Mouse (Mus musculus) heart, adult 2 months (tissue): ENCODE data around the gene Ptpn1. TPM values are rescaled to one million over a fixed set of nuclear protein-coding genes. Genes with fewer than 3 reads are reported as not detected.
A peak's percentile ranks its signal among the peaks of the same experiment; 100 is the strongest.

Source experiments
- DNase-seq, 2 experiments: peaks; one replicate each; pipeline ENCODE4 v3.0.0; 2021
- H3K27ac ChIP-seq: fragments of 200-600 bp; 2 replicates; pipeline ENCODE4 v1.8.1; 2022
- H3K27me3 ChIP-seq: fragments of 200-500 bp; 2 replicates; pipeline ENCODE4 v1.6.1; 2012; ENCODE audit warnings: mild to moderate bottlenecking, low read length, inconsistent platforms, mixed read lengths; ENCODE audit not compliant: control insufficient read depth, insufficient read depth
- H3K36me3 ChIP-seq: fragments of 200-500 bp; 2 replicates; pipeline ENCODE4 v1.6.1; 2012; ENCODE audit warnings: low read length, inconsistent platforms; ENCODE audit not compliant: control insufficient read depth, insufficient read depth
- H3K4me1 ChIP-seq: fragments of 200-500 bp; 2 replicates; pipeline ENCODE4 v1.6.1; 2011; ENCODE audit warnings: low read length; ENCODE audit not compliant: control insufficient read depth, insufficient read depth
- H3K4me3 ChIP-seq: fragments of 200-600 bp; 2 replicates; pipeline ENCODE4 v1.8.1; 2022
- H3K79me2 ChIP-seq: fragments of 200-500 bp; replicated peaks from 2 replicates; pipeline ENCODE4 v1.6.1; 2012; ENCODE audit warnings: mild to moderate bottlenecking, inconsistent platforms, low read length, moderate library complexity, mixed read lengths; ENCODE audit not compliant: control insufficient read depth, insufficient read depth
- H3K9ac ChIP-seq: fragments of 200-500 bp; 2 replicates; pipeline ENCODE4 v1.6.1; 2012; ENCODE audit warnings: low read depth, mild to moderate bottlenecking, control low read depth, inconsistent platforms, low read length, mixed read lengths
- CTCF ChIP-seq: fragments of 200-600 bp; IDR thresholded peaks from 2 replicates; pipeline ENCODE4 v1.8.1; 2022; ENCODE audit warnings: antibody characterized with exemption, mild to moderate bottlenecking, moderate library complexity
- EP300 ChIP-seq: fragments of 200-500 bp; IDR thresholded peaks from 2 replicates; pipeline ENCODE4 v1.6.1; 2011; ENCODE audit warnings: low read depth, low read length, control low read depth; ENCODE audit not compliant: insufficient read depth
- POLR2A ChIP-seq: fragments of 200-500 bp; IDR thresholded peaks from 2 replicates; pipeline ENCODE4 v1.6.1; 2011; ENCODE audit warnings: mild to moderate bottlenecking, low read depth, low read length, control low read depth; ENCODE audit not compliant: insufficient read depth
- WGBS: fragments of 180-500 bp; shearing (Covaris S2); methylation state at CpG from one replicate; pipeline ENCODE4 v1.1.7; 2018; 5-methylcytosine and 5-hydroxymethylcytosine counted together
- intact Hi-C: fragments of 180-260 bp; cut with DNase I; formaldehyde crosslinking; loops from one replicate; pipeline ENCODE4 v1.15.1; 2025
- polyA plus RNA-seq: library from polyadenylated mRNA; depleted of rRNA; stranded (reverse); fragments of >200 nt; gene quantifications from 2 replicates; pipeline ENCODE4 v1.2.3, GENCODE M21; 2012
- total RNA-seq, 2 experiments: library from RNA; stranded (reverse); gene quantifications; 2 replicates each; pipeline ENCODE4 v1.2.3; 2021

Gene Ptpn1
- total and polyA plus RNA-seq, 3 experiments, result 15.7 to 23.2 (median 21.4) TPM

DNA sequence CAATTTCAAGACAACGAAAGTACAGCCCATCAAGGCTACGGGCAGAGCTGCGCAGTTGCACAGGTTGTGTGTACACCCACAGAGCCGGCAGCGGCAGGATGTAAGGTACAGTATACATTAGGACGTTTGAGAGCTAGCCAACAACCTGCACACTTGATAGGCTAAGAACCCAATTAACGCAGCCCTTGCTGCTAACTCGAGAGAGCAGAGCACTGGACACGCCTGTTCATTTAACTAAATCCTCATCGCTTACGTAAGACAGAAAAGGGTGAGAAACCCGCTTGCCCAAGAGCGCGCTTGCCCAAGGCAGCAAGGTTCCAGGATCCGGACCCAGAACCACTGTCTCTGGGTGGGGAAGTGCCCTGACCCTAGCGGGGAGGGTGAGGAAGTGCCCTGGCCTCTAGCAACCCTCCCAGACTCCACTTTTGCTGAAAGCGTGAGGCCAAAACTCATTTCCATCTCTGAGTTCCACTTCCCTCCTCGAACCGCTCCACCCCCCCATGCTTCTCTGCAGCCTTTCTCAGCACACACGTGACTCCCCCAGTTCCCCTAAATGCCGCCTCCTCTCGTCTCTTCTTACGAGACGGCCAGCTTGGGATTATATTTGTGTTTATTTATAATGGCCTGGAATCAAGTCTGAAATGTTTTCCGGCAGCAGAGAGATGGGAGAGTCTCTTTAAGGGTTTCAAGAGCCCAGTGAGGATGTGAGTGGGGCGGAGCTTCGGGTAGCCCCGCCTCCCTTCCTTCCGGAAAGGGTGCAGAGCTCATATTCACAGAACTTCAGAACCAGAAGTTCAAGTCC, 6.9 kb upstream of the Ptpn1 start:
- Histone ChIP-seq H3K4me3 (peak overlapping the region; percentile 51), H3K4me1 (peaks cover 4% of the 10 kb centered on the region), H3K27ac (peak overlapping the region; percentile 83), H3K27me3 (no peaks in the 10 kb centered on the region), H3K79me2 (no peaks in the 10 kb centered on the region), H3K9ac (peak overlapping the region; percentile 53), H3K36me3 (no peaks in the 10 kb centered on the region)
- TF ChIP-seq POLR2A (peak; percentile 69), EP300 (0 out of 2 replicates have a peak, but pooled peaks have one; percentile 18), CTCF (peak; percentile 53)
- DNase-seq, result peak; percentile 86 to 90
- 6% methylated on average over 29 of the region's 29 CpGs for WGBS
- intact Hi-C loops, result loop anchor here (5.0 kb wide), 2 partner anchors 72 to 87 kb away; partner anchors contain the start of gene Ripor3

DNA sequence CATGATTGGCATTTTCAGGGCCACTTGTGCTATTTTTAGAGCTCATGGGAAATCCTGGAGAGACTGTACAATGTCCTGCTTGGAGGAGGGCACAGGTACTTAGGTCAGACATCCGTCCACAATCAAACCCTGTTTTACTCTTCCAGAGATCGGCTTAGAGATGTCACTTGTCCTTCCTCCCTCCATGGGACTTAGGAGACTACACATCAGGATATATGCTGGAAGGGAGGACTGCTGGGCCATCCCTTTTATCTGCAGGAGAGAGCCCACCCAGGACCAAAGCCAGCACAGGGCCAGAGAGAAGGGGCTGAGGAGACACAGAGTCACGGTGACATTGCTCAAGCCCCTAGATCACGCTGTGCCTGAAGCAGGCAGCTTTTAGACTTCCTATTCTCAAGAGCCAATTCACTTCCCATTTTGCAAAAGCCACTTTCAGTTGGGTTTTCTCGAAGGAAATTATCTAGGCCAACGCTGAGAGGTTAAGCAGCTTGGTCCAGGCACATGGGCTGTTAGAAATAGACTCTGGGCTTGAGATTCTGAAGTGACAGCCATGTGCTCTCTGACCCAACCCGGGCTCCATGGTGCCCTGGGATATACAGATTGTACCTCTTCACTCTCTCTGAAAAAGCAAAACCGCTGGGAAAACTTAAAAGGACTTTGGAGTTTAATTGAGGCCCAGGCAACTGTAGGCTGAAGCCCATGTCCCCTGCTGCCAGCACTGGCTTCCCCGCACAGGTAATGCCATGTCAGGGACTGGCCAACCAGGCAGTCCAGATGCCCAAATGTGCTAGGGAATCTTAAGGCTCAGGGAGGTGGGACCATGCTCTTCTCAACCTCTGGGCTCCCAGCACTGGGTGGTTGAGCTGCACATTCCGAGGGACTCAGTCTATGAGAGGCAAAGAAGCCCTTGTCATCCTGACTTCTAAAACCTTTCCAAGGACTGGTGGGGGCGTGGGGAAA, 5.7 kb upstream of the Ptpn1 start:
- Histone ChIP-seq H3K4me1 (peaks cover 4% of the 10 kb centered on the region), H3K4me3 (no peak overlapping the region), H3K79me2 (no peaks in the 10 kb centered on the region), H3K9ac (no peak overlapping the region), H3K27me3 (no peaks in the 10 kb centered on the region), H3K27ac (peak overlapping the region; percentile 83), H3K36me3 (no peaks in the 10 kb centered on the region)
- no peak for DNase-seq
- whole genome bisulfite sequencing, result 80% methylated on average over 11 of the region's 11 CpGs
- no peak for TF ChIP-seq CTCF
- no peak for TF ChIP-seq EP300
- no peak for TF ChIP-seq POLR2A
- intact Hi-C loops, result loop anchor here (5.0 kb wide), 1 partner anchor 86 kb away; the partner anchor contains the start of gene Ripor3

GRCm38 (mm10) chr2:167928002-167928526, 3.8 kb upstream of the Ptpn1 start:
- Histone ChIP-seq H3K4me1 (peaks cover 9% of the 10 kb centered on the region), H3K4me3 (no peak overlapping the region), H3K79me2 (peaks cover 7% of the 10 kb centered on the region), H3K36me3 (no peaks in the 10 kb centered on the region), H3K9ac (no peak overlapping the region), H3K27me3 (no peaks in the 10 kb centered on the region), H3K27ac (no peak overlapping the region)
- WGBS, result 86% methylated on average over 4 of the region's 4 CpGs
- intact Hi-C loops, result loop anchor here (5.0 kb wide), 1 partner anchor 84 kb away; the partner anchor contains the start of gene Ripor3
- no peak for DNase-seq
- TF ChIP-seq CTCF, result no peak
- no peak for TF ChIP-seq EP300
- TF ChIP-seq POLR2A, result no peak

DNA sequence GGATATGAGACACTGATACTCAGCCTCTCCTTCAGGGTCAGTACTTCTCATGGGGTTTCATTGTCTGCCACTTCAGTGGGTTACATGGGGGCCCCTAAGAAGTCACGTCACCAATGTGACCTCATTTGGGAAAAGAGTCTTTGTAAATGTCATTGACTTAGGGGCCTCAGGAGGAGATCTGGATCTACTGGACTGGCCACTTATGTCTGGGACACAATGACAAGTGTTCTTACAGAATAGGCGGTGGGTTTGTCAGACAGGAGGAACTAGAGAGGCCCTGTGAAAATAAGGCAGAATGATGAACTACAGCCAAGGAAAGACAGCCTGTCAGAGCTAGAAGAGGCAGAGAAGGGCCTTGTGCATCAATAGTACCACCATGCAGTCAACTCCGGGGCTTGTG, 2.9 kb upstream of the Ptpn1 start:
- peaks cover 8% of the 10 kb centered on the region for H3K79me2 ChIP-seq
- H3K27ac ChIP-seq, result no peak overlapping the region
- peaks cover 10% of the 10 kb centered on the region for H3K4me1 ChIP-seq
- DNase-seq, result no peak
- WGBS, result 93% methylated on average over 3 of the region's 3 CpGs
- H3K27me3 ChIP-seq, result no peaks in the 10 kb centered on the region
- intact Hi-C loops, result loop anchor here (5.0 kb wide), 1 partner anchor 83 kb away; the partner anchor contains the start of gene Ripor3
- no peak for TF ChIP-seq EP300
- no peak for TF ChIP-seq POLR2A
- TF ChIP-seq CTCF, result no peak
- no peak overlapping the region for H3K9ac ChIP-seq
- peaks cover 5% of the 10 kb centered on the region for H3K36me3 ChIP-seq
- no peak overlapping the region for H3K4me3 ChIP-seq

- Histone ChIP-seq H3K79me2 (peaks cover 8% of the 10 kb centered on the region), H3K4me3 (no peak overlapping the region), H3K4me1 (peaks cover 7% of the 10 kb centered on the region), H3K36me3 (peaks cover 6% of the 10 kb centered on the region), H3K9ac (no peak overlapping the region), H3K27ac (peak overlapping the region; percentile 93; the same call in 1 of the 2 replicates), H3K27me3 (no peaks in the 10 kb centered on the region)
- DNase-seq, result no peak
- WGBS, result 94% methylated on average over 3 of the region's 3 CpGs
- TF ChIP-seq CTCF (no peak), POLR2A (no peak), EP300 (no peak)
- intact Hi-C loops, result no loop called here
These were observed 882 bp upstream of the Ptpn1 start for GRCm38 (mm10) chr2:167930975-167931374.
